Comparison of ENCODE assay signal across 9 mouse cellular contexts in the genomic region with DNA sequence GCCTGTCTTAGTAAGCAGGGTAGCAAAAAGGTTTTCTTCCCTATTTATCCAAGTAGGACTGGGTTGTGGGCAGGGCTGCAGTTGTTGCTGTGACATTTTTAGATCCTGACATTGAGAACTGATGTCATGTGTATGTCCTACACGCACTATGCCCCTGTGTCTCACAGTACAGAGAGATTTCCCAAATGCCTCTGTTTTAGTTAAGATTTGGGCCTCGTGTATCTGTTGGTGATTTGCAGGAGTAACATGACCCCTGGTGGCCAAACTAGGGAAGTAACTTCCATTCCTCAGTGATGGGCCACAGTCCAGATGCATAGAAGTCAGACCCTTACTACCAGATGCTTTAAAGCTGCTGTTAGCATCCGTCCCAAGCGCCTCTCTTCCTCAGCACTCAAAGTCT. TPM values are rescaled to one million over a fixed set of nuclear protein-coding genes. Genes with fewer than 3 reads are reported as not detected.
DNase-seq lines count a peak whose midpoint lies in the region; ATAC-seq and TF ChIP-seq lines count a peak whose summit lies in the region.
"Had no signal": no experiment of that assay in that cellular context is flagged by ENCODE, and none has a peak within 500 bp of the region (broad histone marks: within the 10 kb centered on the region; RNA-seq: fewer than 3 reads in every experiment).

No protein-coding gene starts in this region.

- peaks cover under 1% of the 10 kb centered on the region for H3K4me1 ChIP-seq in ES-Bruce4 (ENCODE audit: control insufficient read depth, insufficient read depth, low read length)
- H3K4me1 ChIP-seq in kidney, embryonic 14.5 days (ENCODE audit: control insufficient read depth, insufficient read depth, low read length), result peaks cover 15% of the 10 kb centered on the region
- H3K4me1 ChIP-seq in liver, postnatal 0 days (ENCODE audit: insufficient read depth), result peaks cover 24% of the 10 kb centered on the region

- no peak overlapping the region for H3K9ac ChIP-seq in ES-Bruce4 (ENCODE audit: low read depth, poor library complexity, severe bottlenecking)
- no peak overlapping the region for H3K9ac ChIP-seq in kidney, embryonic 14.5 days (ENCODE audit: low read depth, low read length)
- H3K9ac ChIP-seq in liver, postnatal 0 days (replicated peaks), result no peak overlapping the region
- H3K9ac ChIP-seq: limb, embryonic 15.5 days had no signal

- no peak overlapping the region for H3K4me3 ChIP-seq in ES-Bruce4 (ENCODE audit: low read depth, low read length)
- no peak overlapping the region for H3K4me3 ChIP-seq in kidney, embryonic 14.5 days (ENCODE audit: low read length)
- H3K4me3 ChIP-seq in liver, postnatal 0 days (ENCODE audit: low read depth, low read length), result no peak overlapping the region
- H3K4me3 ChIP-seq: limb, embryonic 15.5 days had no signal

- no peak for TF ChIP-seq EP300 in ES-Bruce4 (IDR thresholded peaks at IDR 0.05; ENCODE audit: insufficient read depth, low read depth, low read length)
- no peak for TF ChIP-seq EP300 in liver, postnatal 0 days (IDR thresholded peaks at IDR 0.05; ENCODE audit: low read depth)

- TF ChIP-seq CTCF in ES-Bruce4 (IDR thresholded peaks at IDR 0.05; ENCODE audit: low read depth, low read length), result peak; percentile 11
- peak; percentile 95 for TF ChIP-seq CTCF in liver, postnatal 0 days (IDR thresholded peaks at IDR 0.05; ENCODE audit: low read depth)

- no peaks in the 10 kb centered on the region for H3K27me3 ChIP-seq in ES-Bruce4 (ENCODE audit: control insufficient read depth, insufficient read depth, low read length, poor library complexity, severe bottlenecking)
- no peaks in the 10 kb centered on the region for H3K27me3 ChIP-seq in kidney, embryonic 14.5 days (ENCODE audit: control insufficient read depth, insufficient read depth, low read length)
- no peaks in the 10 kb centered on the region for H3K27me3 ChIP-seq in liver, postnatal 0 days (ENCODE audit: insufficient read depth, low read length)
- H3K27me3 ChIP-seq: limb, embryonic 15.5 days had no signal

- no peaks in the 10 kb centered on the region for H3K9me3 ChIP-seq in ES-Bruce4 (replicated peaks; ENCODE audit: control insufficient read depth, insufficient read depth, low read length, poor library complexity, severe bottlenecking)
- no peaks in the 10 kb centered on the region for H3K9me3 ChIP-seq in kidney, embryonic 14.5 days (ENCODE audit: control insufficient read depth, low read length)
- H3K9me3 ChIP-seq in liver, postnatal 0 days (ENCODE audit: low read length), result no peaks in the 10 kb centered on the region
- H3K9me3 ChIP-seq: limb, embryonic 15.5 days had no signal

- ATAC-seq in frontal cortex, adult (ENCODE audit: low TSS enrichment), result peak; percentile 36
- peak; percentile 7; the same call in 1 of the 2 replicates for ATAC-seq in kidney, embryonic 14.5 days (ENCODE audit: low FRiP score, low TSS enrichment)
- ATAC-seq in liver, postnatal 0 days, result peak; percentile 46

- TF ChIP-seq POLR2A in ES-Bruce4 (IDR thresholded peaks at IDR 0.05; ENCODE audit: insufficient read depth, low read length), result no peak

- 4% methylated on average over 4 of the region's 4 CpGs for WGBS in kidney, embryonic 14.5 days
- 21% methylated on average over 4 of the region's 4 CpGs for WGBS in liver, postnatal 0 days (ENCODE audit: insufficient replicate concordance)

- no peak overlapping the region for H3K4me2 ChIP-seq in kidney, embryonic 14.5 days (replicated peaks; ENCODE audit: low read depth, low read length)
- H3K4me2 ChIP-seq in liver, postnatal 0 days (ENCODE audit: low read depth, low read length), result no peak overlapping the region
- H3K4me2 ChIP-seq: limb, embryonic 15.5 days had no signal

- H3K27ac ChIP-seq in ES-Bruce4 (ENCODE audit: insufficient read depth, low read length), result no peak overlapping the region
- H3K27ac ChIP-seq in kidney, embryonic 14.5 days (ENCODE audit: low read depth, low read length), result no peak overlapping the region
- no peak overlapping the region for H3K27ac ChIP-seq in liver, postnatal 0 days (ENCODE audit: low read depth)
- H3K27ac ChIP-seq: limb, embryonic 15.5 days had no signal

- no peak for DNase-seq in frontal cortex, postnatal 25 days (ENCODE audit: low spot score in 2 of 2)
- DNase-seq in cerebellum, postnatal 10 days, result peak; percentile 82 to 87
- DNase-seq in frontal cortex, postnatal 36 days (ENCODE audit: low spot score in 2 of 2), result peak; percentile 57 to 77
- DNase-seq in liver, postnatal 0 days, result peak; percentile 63
- DNase-seq in right cerebral cortex, postnatal 10 days (ENCODE audit: low spot score in 2 of 2), result peak; percentile 79 to 80

- H3K36me3 ChIP-seq in ES-Bruce4 (ENCODE audit: control insufficient read depth, insufficient read depth, low read length, poor library complexity, severe bottlenecking), result no peaks in the 10 kb centered on the region
- H3K36me3 ChIP-seq in kidney, embryonic 14.5 days (ENCODE audit: control insufficient read depth, insufficient read depth, low read length), result no peaks in the 10 kb centered on the region
- H3K36me3 ChIP-seq in liver, postnatal 0 days (replicated peaks; ENCODE audit: insufficient read depth, low read length), result no peaks in the 10 kb centered on the region
- H3K36me3 ChIP-seq: limb, embryonic 15.5 days had no signal

RNA-seq across cellular contexts. Expression of gene Chd4, which starts 11.4 kb away (rescaled TPM):
- polyA plus RNA-seq in ES-Bruce4 (2011; ENCODE audit: insufficient read depth, insufficient read length, low read depth, missing spikeins), result 307 and 317 TPM in 2 replicates
- 72.1 and 106 TPM in 2 replicates for polyA plus RNA-seq in kidney, embryonic 14.5 days (2014; fragmentation: Nextera tagmentation; extraction: Ambion mirVana)
- polyA plus RNA-seq in liver, postnatal 0 days (2015; fragmentation: Nextera tagmentation; extraction: Ambion mirVana), result 20.0 and 24.5 TPM in 2 replicates

RNA-seq across cellular contexts. Expression of gene Lpar5, which starts 16.7 kb away (rescaled TPM):
- 2.5 and 3.7 TPM in 2 replicates for polyA plus RNA-seq in ES-Bruce4 (2011; ENCODE audit: insufficient read depth, insufficient read length, low read depth, missing spikeins)
- polyA plus RNA-seq in kidney, embryonic 14.5 days (2014; fragmentation: Nextera tagmentation; extraction: Ambion mirVana), result 0.43 and 0.45 TPM in 2 replicates
- 0.57 and 0.85 TPM in 2 replicates for polyA plus RNA-seq in liver, postnatal 0 days (2015; fragmentation: Nextera tagmentation; extraction: Ambion mirVana)

RNA-seq across cellular contexts. Expression of gene Acrbp, which starts 34.9 kb away (rescaled TPM):
- 25.3 and 25.7 TPM in 2 replicates for polyA plus RNA-seq in ES-Bruce4 (2011; ENCODE audit: insufficient read depth, insufficient read length, low read depth, missing spikeins)
- 14.0 and 14.7 TPM in 2 replicates for polyA plus RNA-seq in kidney, embryonic 14.5 days (2014; fragmentation: Nextera tagmentation; extraction: Ambion mirVana)
- polyA plus RNA-seq in liver, postnatal 0 days (2015; fragmentation: Nextera tagmentation; extraction: Ambion mirVana), result 1.3 and 2.0 TPM in 2 replicates

RNA-seq across cellular contexts. Expression of gene Ing4, which starts 44.9 kb away (rescaled TPM):
- polyA plus RNA-seq in ES-Bruce4 (2011; ENCODE audit: insufficient read depth, insufficient read length, low read depth, missing spikeins), result 44.0 and 54.7 TPM in 2 replicates
- polyA plus RNA-seq in kidney, embryonic 14.5 days (2014; fragmentation: Nextera tagmentation; extraction: Ambion mirVana), result 111 and 144 TPM in 2 replicates
- polyA plus RNA-seq in liver, postnatal 0 days (2015; fragmentation: Nextera tagmentation; extraction: Ambion mirVana), result 23.8 and 24.3 TPM in 2 replicates

RNA-seq across cellular contexts. Expression of gene Nop2, which starts 47.3 kb away (rescaled TPM):
- polyA plus RNA-seq in ES-Bruce4 (2011; ENCODE audit: insufficient read depth, insufficient read length, low read depth, missing spikeins), result 75.1 and 78.4 TPM in 2 replicates
- 58.2 and 67.2 TPM in 2 replicates for polyA plus RNA-seq in kidney, embryonic 14.5 days (2014; fragmentation: Nextera tagmentation; extraction: Ambion mirVana)
- polyA plus RNA-seq in liver, postnatal 0 days (2015; fragmentation: Nextera tagmentation; extraction: Ambion mirVana), result 23.2 and 24.8 TPM in 2 replicates

Comparison
In these comparisons a context has a peak if more than half of its experiments do, and no peak if none do; other contexts are left out.
1. DNase-seq: peak in cerebellum, postnatal 10 days (2 of 2), frontal cortex, postnatal 36 days (2 of 2), liver, postnatal 0 days (single experiment) and right cerebral cortex, postnatal 10 days (2 of 2); none in frontal cortex, postnatal 25 days (0 of 2).
2. Peak in every context shown above with its lines, with median percentiles within 50 percentile points of each other: ATAC-seq.